Mouse (Mus musculus): ENCODE measurements around the gene Lrp8. TPM values are rescaled to one million over a fixed set of nuclear protein-coding genes. Genes with fewer than 3 reads are reported as not detected.

The Lrp8 gene
- total RNA-seq, 2 experiments from 2014 or later = 6.9 to 13.1 TPM

DNA sequence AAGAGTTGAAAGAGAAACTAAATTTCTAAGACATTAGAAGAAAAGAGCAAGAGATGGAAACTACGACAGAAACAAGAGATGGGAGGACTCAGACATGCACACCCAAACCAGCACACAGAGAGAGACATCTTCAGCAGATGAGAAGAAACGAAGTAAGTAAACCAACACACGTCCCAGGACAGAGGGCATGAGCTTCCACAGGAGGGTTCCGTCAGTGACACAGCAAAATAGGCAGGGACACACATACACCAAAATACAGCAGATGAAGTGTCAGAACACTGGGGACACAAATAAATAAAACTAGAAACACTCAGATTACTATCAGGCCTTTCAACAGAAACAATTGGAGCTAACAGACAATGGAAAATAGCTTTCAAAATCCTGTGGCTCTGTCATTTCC lies 108.0 kb downstream of the Lrp8 start:
- no peak for DNase-seq (ENCODE audit: low spot score in 2 of 2)

DNA sequence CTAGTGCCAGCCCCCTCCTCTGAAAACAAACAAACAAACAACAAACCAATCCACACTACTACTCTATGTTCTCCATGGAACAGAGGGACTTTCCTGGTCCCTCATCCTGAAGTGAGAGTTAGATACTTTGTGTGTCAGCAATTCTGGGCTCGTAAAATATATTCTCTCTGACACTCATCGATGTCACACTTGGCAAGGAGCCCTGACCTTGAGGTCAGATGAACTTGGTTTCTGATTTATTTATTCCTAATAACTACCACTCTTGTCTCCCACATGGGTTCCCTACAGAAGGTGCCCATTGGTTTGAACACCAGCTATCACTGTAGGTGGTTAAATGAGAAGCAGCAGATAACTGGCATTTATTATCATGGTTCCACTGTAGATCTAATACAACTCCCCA lies 118.3 kb downstream of the Lrp8 start:
- peak; percentile 35 to 47 for DNase-seq (ENCODE audit: low spot score in 2 of 2)

DNA sequence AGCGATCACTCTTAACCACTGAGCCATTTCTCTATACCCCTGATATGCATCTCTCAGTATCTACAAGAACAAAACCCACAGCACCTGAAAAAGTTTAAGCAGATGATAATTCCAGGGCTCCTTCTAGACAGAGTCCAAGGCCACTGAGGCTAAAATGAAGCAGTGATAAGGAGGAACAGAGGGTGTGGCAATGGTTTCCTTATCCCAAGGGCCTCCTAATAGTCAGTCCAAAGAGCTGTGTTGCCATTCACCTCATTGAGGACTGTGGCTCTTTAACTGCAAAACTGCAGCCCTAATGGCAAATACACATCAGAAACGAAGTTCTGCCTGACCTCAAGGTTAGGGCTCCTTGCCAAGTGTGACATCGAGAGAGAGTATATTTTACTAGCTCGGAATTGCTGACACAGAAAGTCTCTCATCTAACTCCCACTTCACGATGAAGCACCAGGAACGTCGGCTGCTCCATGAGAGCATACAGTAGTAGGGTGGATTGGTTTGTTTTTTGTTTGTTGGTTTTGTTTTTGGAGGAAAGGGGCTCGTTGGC lies 119.2 kb downstream of the Lrp8 start:
- DNase-seq (ENCODE audit: low spot score in 2 of 2) = peak; percentile 47 to 61

DNA sequence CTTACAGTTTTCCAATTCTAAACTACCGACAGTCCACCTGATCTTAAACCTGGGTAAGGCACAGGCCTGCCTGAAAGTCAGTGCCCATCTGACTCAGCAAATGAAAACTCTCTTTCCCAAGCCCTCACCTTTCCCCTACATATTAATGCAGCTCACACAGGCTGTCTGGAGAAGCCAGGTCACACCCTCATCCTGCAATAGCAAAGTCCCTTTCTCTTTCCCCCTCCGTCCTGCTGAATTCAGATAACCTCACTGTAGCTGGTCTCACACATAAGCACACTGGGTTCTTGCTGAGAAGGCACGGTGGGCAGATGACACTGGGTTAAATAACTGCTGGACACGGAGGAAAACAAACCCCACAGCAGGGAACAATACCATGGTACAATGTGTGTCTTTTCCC lies 119.9 kb downstream of the Lrp8 start:
- no peak for DNase-seq (ENCODE audit: low spot score in 2 of 2)

DNA sequence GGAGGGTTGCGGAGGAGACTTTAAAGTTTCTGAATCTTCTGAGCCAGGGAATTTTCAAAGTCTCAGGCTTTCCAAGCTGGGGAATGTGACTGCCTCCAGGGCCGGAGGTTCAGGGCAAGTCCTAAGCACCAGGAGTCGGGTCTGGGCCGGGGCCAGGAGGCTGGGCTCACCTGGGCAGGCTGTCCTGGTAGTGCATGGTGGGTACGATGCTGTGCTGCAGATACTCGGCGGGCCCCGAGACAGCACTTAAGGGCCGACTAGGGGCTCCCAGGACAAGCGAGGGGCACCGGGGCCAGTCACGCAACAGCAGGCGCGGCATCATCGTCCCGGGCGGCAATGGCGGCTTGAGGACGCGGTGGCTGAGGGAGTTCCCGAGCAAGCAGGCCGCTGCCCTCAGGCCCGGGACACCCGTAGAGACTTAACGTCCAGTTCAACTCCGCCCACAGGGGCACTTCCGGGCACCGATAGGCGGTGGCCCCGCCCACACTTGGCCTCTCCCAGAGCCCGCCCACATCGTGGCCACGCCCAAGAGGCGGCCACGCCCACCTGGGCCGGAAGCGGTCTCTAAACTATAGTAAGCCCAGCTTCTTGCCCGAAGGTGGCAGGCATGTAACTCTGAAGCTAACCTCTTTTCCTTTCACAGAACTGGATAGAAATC lies 121.2 kb downstream of the Lrp8 start, which contains the start of gene Cpt2:
Gene Cpt2, minus strand, starts transcription at position 466 of the 658 bp plus-strand sequence.
- peak; percentile 92 to 95 for DNase-seq (ENCODE audit: low spot score in 2 of 2)

DNA sequence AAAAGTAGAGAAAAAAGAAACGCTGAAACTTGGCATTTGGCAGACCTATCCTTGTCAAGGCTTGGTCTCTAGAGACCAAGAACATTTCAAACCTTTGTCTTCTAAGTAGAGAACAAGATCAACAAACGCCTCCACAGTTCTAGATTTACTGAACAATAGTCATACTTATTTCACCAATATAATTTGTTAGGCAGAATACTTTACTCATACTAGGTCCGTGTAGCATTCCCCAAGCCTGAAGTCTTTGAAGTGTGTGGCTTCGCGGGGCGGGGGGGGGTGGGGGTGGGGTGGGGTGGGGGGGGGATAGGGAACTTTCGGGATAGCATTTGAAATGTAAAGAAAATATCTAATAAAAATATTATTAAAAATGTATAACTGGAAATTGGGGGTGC lies 121.7 kb downstream of the Lrp8 start:
- DNase-seq (ENCODE audit: low spot score in 2 of 2) = no peak

Other genes starting within 250 kb of the Lrp8 start
- gene Dmrtb1, start 118.0 kb upstream of the Lrp8 start, total RNA-seq (2021) = not detected
- gene Magoh, start 77.5 kb downstream of the Lrp8 start, total RNA-seq (2021) = 10 to 100 TPM; 75.1 to 82.3 TPM
- 10 to 100 TPM; 77.6 to 81.6 TPM for gene 0610037L13Rik, start 87.6 kb downstream of the Lrp8 start, total RNA-seq (2021)
- 100 to 1,000 TPM; 167 to 236 TPM for gene Cpt2, start 121.3 kb downstream of the Lrp8 start, total RNA-seq (2021)
- under 1 TPM; 0.27 to 0.45 TPM for gene Slc1a7, start 166.1 kb downstream of the Lrp8 start, total RNA-seq (2021)